Mouse (Mus musculus): ENCODE data around the gene Myrf.
"Not testable (repeated sequence)": the region's sequence is repeated elsewhere in the genome, so short reads cannot be mapped to it uniquely, and the experiment has no call there.

Myrf gene

GRCm38 (mm10) chr19:10174956-10175355 is 65.6 kb downstream of the Myrf start:
- DNase-seq, result no peak

GRCm38 (mm10) chr19:10173844-10174539 is 66.6 kb downstream of the Myrf start:
- no peak for DNase-seq

DNA sequence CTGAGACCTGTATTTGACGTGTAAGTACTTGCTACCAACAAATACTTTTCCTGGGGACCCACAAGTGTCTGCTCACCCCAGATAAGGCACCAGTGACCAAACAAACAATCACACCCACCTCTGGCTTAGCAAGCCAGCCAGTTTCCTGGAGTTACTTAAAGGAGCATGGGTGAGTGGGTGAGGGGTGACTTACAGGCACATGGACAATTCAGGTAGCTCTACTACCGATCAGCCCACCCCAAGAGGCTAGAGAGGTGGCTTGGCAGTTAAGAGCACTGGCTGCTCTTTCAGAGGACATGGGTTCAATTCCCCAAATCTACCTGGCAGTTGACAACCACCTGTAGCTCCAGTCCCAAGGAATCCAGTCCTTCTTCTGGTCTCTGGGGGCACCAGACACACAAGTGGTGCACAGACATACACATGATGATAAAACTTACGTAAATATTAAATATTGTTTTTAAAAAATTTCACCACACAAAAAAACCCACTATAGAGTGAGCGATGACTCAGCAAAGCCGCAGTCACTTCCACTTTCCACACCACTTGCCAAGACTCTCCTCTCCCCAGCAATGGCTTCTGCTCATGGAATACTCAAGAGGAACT is 67.3 kb downstream of the Myrf start:
- no peak for DNase-seq

DNA sequence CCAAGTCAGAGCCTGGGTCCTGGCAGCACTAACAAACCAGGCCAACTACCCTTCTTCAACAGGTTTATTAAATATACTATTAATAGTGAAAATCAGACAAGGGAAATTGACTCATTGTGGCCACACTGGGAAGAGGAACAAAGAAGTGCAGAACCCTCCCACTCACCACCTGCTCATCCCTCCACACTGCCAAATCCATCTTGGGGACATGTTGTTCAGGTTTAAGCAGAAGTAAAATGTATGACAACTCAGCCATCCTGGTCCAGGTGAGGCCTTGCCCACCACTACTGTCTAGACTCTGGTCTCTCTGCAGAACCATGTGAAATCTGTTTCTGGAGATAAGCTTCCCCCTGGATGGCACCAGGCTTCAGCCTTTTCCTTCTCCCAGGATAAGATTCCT is 68.7 kb downstream of the Myrf start:
- no peak for DNase-seq

DNA sequence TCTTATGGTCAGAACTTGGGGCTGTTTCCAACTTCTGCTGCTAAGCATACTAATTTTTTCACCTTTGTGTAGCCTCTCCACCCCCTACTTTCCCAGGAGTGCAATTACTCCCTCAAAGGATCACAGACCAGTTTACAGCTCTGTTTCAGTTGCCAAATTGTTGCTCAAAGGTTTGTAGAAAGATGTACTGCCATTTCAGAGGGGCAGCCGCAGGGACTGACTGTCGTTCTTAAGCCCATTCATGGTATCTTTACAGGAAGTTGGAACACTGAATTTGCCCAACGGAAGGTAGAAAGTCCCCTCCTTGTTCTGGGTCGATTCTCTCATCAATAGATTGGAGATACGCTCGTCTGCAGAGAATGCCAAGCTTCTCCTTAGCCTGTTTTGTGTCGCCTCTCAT is 69.2 kb downstream of the Myrf start:
- no peak for DNase-seq

DNA sequence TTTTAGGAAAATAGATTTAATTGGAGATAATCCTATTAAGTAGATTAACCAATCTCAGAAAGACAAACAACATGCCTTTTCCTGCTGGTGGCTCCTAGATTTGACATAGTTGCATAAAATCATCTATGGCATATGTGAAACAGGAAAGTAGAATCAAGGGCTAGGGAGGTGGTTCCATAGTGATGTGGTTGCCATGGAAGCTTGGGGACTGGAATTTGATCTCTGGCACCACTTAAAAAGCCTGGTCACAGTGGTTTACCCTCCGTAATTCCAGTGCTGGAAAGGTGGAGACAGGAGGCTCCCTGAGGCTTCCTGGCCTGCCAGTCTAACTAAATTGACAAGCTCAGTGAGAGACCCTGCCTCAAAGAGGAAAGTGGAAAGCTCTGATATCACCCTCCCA is 70.1 kb downstream of the Myrf start:
- no peak for DNase-seq

DNA sequence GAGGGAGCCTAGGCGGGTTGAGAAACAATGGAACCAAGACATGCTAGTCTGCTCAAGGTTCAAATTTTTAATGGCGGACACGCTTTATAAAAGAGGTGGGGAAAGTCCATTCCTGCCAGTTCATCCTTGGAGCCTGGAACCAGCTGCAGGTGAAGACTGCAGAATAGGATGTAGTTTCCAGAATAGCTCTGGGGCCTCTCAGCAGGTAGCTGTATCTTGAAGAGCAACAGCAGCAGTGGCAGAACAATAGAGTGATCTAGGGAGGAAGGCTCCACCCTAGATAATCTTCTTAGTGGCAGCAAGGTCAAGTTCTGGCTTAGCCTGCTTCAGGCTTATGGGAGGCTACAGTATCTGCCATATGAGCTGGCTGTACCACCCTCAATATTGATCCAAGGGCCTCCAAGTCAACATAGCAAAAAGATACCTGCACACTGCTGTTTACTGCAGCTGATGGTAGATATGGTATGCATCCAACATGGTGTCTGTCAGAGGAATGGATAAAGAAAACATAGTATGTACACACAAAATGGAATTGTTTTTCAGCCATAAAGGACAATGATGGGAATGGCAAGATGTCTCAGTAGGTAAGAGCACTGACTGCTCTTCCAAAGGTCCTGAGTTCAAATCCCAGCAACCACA is 70.7 kb downstream of the Myrf start:
- not testable (repeated sequence) for DNase-seq

GRCm38 (mm10) chr19:10169179-10169578 is 71.4 kb downstream of the Myrf start:
- no peak for DNase-seq

DNA sequence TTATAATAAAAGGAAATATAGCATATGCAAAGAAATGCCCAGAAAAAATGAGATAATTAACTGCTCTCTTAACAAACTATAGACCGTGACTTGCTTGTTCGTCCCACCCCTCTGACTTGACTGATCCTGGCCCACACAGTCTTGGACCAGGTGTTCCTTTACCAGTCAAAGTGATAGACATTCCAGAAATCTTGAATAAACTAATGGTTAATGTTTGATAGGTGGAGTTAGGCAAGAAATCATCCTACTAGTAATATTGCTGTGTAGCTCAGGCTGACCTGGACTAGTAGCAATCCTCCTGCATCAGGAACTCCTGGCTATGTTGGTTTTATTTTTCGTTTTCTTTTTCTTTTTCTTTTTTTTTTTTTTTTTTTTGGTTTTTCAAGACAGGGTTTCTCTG is 72.1 kb downstream of the Myrf start:
- DNase-seq, result no peak

DNA sequence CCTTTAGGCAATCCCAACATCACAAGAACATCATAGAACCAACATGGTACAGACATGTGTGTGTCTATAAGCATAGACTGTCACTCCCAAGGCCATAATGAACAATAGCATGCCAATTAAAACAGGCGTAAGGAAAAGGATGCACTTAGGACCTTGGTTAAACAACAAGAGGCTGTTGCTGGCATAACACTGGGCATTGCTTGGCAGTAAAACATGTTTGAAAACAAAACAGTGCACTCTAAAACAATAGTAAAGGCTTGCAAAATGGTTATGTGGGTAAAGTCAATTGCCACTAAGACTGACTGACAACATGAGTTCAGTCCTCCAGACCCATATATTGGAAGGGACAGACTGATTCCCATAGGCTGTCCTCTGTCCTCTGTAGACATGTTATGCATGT is 72.6 kb downstream of the Myrf start:
- no peak for DNase-seq

- DNase-seq, result no peak
These were observed 73.4 kb downstream of the Myrf start for GRCm38 (mm10) chr19:10167112-10167511.

GRCm38 (mm10) chr19:10165928-10166327 is 74.6 kb downstream of the Myrf start:
- not testable (repeated sequence) for DNase-seq

DNA sequence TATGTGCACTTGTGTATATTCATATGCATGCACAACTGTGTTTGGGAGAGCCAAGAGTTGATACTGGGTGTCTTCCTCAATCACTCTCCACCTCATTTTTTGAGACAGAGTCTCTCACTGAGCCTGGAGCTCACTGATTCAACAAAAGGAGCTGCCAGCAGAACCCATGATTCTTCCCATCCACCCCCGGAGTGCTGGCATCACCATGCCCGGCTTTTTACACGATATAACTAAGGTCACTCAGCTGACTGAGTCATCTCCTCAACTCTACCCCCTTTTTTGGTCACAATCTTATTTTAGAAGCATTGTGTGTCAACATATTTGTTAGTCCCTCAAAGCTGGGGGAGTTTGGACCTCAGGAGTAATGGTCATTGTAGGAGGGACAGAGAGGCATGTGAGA is 76.7 kb downstream of the Myrf start:
- no peak for DNase-seq
